Mouse (Mus musculus) urinary bladder, postnatal 14 days (tissue): ENCODE measurements around the gene Pafah2.

ENCODE experiments used
- DNase-seq: peaks from one replicate; pipeline ENCODE4 v3.0.0; 2021; ENCODE audit warnings: low spot score

Gene Pafah2

DNA sequence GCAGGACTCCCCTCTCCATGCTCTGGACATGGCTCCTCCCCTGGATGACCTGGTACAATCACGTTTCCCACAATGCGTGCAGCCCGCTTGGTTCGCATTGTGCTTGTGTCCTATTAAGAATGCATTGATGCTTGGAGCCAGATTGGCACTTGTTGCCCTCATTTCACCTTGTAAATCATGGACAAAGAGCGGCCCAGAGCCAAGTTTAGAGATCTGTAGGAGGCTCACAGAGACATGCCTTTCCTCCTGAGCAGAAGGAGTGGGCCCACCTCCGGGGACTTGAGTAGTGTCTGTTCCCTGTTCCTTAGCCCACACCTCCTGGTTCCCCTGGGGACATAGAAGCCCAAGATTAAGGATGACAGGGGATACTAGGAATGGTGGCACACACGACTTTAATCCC, 27.8 kb downstream of the Pafah2 start:
- no peak for DNase-seq

DNA sequence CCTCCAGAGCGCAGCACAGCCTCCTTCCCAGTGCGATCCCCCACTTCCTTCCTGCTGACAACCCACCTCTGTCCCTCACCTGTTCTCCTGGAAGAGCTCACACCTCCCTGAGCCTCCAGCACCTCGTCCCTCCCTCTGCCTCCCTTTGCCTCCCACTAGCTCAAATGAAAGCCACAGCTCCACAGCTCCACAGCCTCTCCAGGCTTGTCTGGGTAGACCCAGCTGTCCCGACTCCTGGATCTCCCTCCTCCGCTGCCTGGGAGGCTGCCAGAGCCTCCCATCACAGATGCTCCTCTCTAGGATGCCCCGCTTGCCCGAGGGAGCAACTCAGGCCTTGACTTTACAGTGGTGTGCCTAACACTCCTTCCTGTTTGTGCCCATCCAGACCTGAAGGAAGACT, 29.0 kb downstream of the Pafah2 start:
- DNase-seq, result no peak

DNA sequence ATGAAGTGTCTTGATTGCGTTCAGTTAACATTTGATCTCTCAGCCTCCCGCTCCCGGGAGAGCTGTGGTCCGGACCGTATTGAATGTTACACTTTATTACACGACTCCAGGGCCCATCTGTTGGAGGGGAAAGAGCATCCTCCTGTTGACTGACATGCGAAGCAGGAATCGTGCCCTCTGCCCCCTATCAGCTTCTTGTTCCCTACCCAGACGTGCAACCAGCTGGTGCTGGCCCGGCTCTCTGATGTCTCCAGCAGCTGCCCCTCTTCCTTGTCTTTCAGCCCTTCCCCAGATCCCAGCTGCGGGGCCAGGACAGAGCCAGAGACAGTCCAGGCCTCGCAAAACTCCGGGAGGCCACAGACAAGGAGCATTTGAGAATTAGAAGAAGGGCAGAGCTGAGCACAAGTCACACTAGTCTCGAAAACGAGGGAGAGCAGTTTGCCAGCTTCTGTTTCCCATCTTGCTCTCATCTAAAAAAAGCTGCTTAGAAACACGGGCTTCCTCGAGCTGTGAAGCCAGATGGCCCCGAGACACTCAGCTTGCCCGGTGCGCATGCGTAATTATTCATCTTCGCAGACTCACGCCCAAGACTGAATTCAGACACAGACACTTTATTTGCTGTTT, 34.4 kb downstream of the Pafah2 start:
- no peak for DNase-seq

DNA sequence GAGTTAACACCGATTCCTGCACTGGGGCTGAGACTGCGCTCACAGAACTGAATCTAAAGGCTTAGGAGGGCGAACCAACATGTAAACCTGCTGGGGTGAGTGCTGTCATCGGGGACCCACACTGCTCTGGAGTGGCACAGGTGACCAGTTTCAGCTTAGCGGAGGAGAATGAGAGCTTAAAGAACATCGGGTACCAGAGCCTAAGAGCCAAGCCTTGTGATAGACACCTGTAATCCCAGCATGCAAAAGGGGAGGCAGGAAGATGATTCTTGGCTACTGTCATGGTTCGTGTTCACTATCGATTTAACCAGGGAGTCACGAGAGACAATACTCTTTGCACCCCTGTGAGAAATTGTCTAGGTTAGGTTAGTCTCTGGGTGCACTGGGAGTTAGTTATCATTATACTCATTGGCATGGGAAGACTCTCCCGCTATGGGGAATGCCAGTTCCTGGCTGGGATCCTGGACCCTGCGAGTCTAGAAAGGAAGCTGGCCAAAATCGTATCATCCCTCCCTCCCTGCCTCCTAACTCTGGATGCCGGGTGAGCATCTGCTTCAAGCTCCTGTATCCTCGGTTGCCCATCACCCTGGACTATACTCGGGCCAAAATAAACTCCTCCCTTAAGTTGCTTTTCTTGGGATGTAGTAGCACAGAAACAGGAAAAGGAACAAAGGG, 36.7 kb downstream of the Pafah2 start:
- DNase-seq, result no peak

DNA sequence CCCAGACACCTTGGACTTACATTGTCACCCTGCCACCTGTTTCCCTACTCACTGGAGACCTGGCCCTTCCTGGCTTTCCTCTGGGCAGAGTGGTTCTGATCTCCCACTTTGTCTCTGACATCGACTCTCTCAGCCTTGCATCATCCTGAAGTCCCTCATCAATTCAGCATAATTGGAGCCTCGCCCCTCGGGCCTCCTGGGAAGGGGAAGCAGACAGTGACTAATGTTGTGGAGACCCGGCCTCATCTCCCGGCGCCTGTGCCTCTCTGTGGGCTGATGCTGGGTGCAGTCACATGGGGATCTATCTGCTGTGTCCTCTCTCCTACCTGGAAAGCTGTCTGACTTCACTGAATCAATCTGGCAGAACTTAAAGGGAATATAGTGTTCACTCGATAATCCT, 40.1 kb downstream of the Pafah2 start:
- DNase-seq, result no peak

DNA sequence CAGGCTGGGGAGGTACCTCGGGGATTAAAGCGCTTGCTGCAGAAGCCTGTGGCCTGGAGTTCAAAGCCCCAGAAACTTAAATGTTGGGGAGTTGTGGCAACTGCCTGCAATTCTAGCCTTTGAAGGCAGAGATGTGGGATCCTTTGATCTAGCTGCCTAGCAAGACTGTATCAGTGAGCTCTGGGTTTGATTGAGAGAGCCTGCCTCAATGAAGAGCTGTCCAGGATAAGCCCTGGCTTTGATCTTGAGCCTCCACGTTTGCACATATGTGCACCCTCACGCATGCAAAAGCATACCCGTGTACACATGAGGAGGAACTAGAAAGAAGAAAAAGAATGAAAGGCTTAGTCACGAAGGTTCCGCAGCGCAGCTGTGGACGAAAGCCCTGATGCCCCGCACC, 40.5 kb downstream of the Pafah2 start:
- DNase-seq, result no peak

DNA sequence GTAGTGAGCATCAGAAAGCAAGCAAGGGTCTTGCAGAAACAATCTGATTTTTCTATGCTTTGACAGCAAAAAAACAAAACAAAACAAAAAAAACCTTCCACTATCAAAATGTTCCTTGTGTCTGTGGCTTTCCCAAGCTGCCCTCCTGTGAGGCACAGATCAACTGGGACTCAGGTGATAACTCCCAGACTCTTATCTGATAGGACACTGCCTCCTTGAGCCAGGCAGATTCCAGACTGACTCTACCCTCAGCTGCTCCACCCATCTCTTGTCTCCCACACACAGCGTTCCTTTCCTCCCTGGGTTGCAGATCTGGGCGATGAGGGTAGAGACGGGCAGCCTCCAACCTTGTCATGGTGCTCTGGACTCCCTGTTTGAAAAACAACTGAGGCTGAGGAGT, 43.0 kb downstream of the Pafah2 start:
- no peak for DNase-seq

DNA sequence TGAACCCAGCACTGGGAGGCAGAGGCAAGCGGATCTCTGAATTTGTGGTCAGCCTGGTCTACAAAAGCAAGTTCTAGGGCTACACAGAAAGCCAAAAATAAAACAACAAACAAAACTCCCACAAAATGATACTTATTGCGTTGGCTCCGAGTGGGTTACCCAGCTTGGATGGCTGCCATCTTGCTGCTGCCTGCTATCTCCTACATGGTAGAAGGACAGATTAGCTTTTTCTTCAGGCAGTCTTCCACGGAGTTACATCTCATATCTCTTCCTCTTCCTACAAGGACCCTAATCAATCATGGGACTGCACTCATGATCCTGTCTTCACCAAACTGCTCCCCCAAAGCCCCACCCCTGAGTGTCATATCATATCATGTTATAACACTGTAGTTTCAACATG, 43.8 kb downstream of the Pafah2 start:
- no peak for DNase-seq

DNA sequence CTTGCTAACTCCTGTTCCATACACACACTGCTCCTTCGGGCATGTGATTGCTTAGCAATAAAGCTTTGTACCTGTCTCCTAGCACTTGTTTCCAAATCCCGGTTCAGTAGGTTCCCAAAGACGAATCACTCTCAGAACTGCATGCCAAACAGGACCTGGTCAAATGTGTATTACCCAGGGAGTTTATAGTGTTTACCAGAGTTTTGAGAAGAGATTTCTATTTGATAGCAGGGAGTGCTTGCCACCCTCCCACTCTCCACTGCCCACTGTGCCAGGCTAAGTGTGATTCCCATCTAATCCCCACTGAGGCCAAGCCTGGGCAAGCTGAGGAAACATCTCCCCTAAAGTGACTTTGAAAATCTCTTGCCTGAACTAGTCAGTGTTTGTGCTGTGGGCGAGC, 46.1 kb downstream of the Pafah2 start:
- peak; percentile 22 for DNase-seq

DNA sequence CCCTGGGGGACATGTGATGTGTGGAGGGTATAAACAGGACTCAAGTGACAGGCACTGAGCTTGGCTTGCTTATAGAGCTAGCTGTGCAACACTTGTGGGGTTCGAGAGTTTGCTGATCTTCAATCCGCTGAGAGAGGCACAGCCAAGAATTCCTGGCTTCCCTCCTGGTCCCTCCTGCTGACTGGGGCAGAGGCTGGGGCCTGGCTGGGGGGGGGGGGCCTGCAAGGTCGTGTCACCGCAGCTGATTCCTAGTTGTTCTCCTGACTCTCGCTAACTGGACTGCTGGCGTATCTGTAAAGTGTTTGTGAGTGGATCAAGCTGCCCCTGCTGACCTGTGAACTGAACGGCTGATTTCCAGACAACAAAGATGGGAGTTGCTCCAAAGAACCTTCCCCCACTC, 47.5 kb downstream of the Pafah2 start:
- no peak for DNase-seq

DNA sequence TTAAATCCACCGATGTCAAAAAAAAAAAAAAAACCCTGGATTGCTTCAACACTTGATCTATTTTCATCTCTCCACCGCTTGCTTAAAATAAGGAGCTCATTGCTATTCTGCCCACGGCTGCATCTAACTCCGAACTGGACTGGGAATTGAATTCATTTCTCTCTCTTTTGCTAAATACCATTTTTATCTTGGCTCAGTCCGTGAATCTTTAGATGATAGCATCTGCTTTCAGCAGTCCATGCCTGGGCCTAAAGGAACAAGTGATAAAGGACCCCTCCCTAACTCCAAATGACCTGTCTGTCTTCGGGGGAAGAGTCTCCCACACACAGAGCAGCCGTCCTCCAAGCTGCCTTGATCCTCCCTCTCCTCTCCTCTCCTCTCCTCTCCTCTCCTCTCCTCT, 48.8 kb downstream of the Pafah2 start:
- DNase-seq, result no peak

DNA sequence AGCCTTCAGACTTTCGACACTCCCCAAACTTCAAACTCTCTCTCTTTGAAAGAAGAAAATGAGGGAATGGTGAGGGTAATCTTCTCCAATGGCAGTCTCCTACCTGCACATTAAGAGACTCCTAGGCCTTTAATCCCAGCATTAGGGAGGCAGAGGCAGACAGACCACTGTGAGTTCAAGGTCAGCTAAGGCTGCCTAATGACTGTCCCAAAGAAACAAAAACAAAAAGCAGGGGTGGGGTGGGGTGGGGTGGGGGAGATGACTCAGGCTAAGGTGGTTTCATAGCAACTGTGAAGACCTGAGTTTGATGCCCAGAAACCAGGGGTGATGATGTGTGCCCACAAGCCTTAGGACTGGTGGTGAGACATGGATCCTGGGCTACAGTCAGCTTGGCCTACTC, 49.4 kb downstream of the Pafah2 start:
- DNase-seq, result no peak

DNA sequence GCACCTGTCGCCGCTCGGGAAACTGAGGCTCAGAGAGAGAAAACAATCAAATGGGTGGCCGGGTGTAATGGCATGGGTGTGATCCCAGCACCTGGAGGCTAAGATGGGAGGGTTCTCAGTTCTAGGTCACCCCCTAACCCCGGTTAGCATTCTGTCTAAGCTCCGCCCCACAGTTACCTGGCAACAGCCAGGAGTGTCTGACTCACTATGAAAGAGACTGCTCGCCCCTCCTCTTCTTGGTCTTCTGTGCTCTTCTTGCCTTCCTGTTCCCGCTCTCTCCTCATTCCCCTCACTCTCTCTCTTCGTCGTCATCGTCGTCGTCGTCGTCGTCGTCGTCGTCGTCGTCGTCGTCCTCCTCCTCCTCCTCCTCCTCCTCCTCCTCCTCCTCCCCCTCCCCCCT, 51.8 kb downstream of the Pafah2 start:
- DNase-seq, result no peak

DNA sequence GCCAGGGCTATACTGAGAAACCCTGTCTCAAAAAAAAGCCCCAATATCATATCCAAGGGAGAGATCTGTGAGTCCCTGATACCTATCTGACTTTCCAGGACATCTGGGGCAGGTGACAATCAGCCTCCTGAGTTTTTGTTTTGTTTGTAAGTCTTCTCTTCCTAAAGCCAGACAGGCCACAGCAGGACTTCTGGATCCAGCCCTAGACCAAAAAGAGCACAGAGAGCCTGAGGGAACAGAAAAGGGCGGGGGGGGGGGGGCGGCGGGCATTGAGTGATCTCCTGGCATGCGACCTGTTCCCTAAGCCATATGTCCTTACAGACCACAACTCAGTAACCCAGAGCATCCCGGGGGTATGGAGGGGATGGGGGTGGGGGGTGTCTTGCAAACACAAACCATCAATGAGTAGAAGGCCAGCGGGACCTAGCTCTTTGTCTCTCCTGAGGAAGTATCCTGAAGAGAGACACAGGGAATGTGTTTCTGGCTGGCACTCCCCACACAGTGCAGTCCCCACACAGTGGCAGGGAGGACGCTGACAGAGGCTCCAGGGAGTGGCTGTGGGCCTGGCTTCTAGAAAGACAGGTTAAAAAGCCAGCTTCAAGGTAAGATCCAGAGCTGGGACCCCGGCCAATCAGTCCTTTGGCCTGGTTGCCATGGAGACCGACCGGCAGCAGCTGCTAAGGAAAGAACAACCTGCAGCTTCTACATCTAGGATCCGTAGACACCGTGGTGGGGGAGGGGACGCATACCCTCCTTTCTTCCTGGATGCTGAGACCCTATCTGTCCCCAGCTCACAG, 53.7 kb downstream of the Pafah2 start:
- DNase-seq, result no peak

DNA sequence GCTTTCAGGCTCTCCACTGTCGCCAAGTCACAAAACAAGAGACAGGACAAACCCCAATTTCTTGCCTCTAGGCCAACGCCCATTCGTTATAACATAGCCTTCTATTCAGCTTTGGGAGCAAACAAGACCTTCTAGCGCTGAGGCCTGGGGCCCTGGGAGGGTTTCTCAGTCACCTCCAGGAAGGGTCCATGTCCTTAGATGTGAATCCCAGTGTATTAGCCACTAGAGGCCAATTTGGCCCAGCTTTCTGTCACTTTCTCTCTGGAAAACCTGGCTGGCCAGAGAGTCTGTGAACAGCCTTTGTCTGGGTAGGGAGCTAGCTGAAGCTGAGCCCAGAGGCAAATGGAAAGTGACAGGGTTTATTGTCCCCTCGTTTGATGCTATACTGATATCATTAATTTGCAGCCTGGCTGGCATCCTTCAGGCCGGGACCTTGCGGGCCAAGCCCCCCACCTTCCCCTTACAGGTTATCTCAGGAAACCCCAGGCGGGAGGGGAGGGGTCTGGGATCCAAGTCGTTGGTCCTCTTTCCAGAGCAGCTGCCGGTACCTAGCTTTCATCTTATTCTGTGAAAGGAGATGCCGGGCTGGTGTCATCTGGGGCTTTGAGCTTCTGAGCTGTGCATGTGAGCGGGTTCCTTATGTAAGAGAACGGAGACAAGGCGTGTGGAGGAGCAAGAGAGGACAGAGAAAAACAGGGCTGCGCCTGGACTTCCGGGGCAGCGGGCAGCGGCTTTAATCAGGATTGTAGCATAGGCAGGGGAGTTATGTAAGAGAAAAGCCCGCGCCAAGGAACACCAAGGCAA, 54.5 kb downstream of the Pafah2 start:
- DNase-seq, result no peak

DNA sequence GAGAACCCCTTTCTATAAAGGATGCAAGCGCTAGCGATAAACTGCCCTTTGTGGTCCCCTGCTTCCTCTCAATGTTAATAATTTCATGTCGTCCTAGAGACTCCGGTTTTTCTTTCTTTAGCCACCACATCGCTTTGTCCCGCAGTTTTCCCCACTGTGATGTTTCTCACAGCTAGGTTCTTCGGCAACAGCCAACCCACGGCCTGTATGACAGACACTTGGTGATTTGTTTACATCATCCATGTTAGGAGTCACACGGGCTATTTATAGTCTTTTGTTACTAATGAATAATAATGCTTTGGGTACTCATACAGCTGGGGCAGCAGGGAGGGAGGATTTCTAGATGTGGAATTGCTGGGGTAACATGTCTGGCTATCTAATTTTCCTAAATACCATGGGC, 55.4 kb downstream of the Pafah2 start:
- DNase-seq, result no peak

DNA sequence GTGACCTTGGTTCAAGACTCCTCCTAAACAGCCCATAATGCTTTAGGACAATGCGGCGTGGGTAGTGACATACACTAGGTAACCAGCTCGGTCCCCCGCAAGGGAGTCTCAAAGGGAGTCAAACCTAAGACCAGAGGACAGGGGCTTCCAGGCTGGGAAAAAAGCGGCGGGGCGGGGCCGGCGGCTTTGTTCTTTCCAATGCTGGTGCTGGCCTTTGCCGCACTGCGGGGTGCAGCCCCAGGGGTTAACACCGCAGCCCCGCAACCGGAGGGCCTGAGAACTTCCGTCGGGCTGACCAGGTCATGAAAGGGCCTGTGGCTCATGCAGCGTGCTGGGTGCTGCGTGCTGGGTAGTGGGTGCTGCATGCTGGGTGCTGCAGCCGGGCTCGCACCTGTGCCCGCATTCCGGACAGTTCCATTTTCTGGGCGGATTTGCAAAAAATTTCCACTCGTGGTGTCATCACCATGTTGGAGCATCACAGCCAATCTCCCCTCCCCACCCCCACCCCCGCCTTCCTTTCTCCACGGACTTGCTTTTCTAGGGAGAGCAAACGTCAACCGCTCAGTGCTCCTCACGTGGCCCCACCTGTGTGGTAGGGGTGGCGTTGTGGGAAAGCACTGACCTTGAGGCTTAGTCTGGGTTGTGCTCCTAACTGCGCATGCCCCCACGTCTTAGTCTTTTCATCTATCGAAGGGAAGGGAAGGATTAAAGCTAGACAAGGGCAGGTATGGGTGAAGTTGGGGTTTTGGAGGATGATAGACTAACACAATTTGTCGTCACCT, 57.7 kb downstream of the Pafah2 start:
- no peak for DNase-seq

DNA sequence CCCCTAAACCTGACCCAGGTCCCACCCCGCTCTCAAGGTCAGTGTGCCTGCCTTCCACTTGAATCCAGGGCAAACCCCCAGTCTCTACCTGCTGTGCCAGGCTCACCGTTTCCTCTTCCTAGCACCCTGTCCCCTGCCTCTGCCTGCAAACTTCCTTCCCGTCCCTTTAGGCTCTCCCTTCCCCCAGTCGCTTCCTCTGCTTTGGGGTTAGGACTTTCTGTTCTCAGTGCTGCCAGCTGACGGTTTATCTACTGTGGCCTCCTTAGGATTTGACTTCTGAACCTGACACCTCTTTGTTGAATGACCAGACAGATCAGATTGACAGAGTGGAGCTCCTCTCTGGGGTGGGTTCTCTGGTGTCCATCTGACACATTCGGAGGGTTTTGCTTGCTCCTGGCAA, 59.2 kb downstream of the Pafah2 start:
- no peak for DNase-seq

DNA sequence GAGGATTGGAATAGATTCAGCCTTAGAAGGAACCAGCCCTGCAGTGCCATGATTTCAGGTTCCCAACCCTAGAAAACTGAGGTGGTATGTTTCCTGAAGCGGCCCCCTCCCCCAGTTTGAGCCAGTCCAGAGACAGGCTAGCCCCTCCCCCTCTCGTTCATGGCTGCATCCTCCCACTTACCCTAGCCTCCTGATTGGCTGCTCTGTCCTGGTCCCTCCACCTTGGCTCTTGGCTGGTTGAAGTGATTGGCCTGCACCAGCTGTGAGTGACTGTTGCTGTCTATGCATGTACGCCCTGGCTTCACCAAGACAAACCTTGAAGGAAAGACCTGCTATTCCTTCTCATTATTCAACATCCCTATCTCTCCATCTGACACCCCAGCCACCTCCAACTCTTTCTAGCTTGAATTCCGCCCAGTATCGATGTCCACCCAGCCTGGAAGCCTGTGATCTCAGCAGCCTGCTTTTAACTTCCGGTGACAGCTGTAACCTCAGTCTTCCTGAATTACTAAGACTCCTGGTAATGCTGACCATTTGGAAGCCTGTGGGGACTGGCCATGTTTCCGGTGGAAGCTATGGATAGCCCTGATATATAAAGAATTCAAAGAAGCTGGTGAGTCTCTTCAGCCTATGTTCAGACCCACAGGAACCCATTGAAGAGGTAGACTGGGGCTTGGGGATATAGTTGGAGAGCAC, 61.2 kb downstream of the Pafah2 start:
- no peak for DNase-seq

DNA sequence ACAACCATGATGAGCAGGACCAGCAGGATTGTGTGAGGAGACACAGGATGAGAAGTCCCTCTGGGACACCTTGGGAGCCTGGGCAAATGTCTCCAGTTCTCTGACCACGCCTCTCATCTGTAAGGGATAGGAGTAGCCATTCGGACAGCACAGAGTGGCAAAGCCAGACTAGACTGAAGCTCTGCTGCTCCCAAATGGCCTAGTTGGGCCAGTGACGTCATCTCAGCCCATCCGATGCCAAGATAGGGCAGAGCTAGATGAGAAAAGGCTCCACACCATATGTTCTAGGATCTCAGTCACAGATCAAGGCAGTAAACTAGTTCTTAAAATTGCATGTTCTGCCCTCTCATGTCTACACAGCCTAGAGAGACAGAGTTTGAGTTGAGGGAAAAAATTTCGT, 62.7 kb downstream of the Pafah2 start:
- no peak for DNase-seq

DNA sequence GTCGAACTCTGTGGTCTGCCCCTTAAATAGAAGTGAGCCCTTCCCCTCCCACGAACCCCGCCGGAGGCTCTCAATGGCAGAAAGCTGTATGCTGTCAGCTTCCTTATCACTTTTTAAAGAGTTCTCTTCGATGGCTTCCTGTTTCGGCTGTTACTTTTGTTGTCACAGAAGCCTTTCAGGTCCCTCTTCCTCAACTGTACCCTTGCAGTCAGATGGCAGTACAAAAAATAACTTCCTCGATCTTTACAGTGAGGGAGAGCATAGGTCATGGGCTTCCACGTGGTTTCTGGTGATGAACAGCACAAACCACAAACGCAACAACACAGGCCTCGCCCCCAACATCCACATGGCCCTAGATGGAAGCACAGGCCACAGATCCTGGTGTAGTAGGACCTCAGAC, 64.2 kb downstream of the Pafah2 start:
- DNase-seq, result no peak
